Mouse (Mus musculus) lung, postnatal 36 days (tissue): Measurements from ENCODE around the gene Gm49450.

Experiments
- DNase-seq: peaks from one replicate; pipeline ENCODE4 v3.0.0; 2022; ENCODE audit warnings: mixed read lengths

The Gm49450 gene

GRCm38 (mm10) chr15:98887526-98887925 lies 65.8 kb downstream of the Gm49450 start:
- DNase-seq: no peak

DNA sequence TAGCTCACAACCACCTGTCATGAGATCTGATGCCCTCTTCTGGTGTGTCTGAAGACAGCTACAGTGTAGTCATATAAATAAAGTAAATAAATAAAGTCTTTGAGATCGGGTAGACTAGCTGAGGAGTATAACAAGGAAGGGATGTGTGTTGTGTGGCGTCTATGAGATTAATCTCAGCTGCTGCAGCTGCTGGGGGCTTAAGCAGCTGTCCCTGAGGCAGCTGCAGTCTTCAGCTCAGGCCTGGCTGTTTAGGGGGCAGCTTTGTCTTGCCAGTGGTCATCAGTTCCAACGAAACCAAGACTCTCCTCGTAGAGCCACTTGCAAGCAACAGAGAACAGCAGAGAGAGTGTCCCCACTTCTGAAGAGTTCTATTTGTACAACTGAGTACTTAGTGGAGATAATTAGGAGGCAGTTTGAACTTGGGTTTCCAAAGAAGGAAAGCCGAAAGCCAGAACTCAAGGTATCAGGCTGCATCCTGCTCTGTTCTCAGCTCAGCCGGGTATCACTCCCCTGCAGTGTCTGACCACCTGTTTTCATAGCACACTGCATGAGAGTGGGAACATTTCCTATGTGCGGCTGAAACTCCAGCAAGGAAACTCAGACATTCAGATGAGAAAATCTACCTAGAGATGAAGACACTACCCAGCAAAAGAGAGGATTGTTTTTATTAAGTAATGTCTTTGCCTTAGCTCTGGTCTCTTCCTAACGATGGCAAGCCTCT lies 66.5 kb downstream of the Gm49450 start:
- no peak for DNase-seq

DNA sequence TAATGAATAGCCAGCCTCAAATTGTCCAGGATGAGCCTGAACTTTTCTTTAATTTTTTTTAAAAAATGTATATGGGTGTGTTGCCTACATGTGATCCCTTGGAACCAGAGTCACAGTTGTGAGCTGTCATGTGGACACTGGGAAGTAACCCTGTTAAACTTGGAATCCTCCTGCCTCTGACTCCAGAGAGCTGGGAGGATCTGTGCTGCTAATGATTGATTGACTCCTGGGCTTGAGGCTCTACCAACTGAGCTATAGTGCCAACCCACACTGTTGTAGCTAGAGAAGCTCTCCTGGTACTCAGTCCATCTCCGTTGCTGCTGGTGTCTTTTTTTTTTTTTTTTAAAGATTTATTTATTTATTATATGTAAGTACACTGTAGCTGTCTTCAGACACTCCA lies 69.2 kb downstream of the Gm49450 start:
- no peak for DNase-seq

DNA sequence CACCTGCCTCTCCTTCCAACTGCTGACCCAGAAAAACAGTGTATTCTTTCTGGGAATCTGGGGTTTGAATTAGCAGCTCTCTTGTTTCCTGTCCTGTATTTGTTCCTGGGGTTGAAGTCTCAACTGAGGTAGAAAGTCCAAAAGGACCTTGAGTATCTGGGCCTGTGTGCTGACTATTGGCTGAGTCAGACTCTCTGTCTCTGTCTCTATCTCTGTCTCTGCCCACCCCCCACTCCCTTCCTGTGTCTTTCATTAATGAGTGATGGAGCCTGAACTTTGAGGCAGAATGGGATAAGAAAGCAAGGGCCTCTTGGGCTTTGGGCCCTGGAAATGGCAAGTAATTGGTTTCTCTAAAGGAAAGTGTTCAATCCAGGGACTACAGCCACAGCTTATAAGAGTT lies 69.7 kb downstream of the Gm49450 start:
- no peak for DNase-seq
